Mouse (Mus musculus): ENCODE measurements around the gene Gm10486. TPM values are rescaled to one million over a fixed set of nuclear protein-coding genes. Genes with fewer than 3 reads are reported as not detected.

The Gm10486 gene
- polyA plus RNA-seq (2014; fragmentation: Illumina TruSeq; extraction: RNeasy Lipid Tissue Mini Kit (QIAGEN cat#74804); ENCODE audit: low read depth, low replicate concordance) = not detected

DNA sequence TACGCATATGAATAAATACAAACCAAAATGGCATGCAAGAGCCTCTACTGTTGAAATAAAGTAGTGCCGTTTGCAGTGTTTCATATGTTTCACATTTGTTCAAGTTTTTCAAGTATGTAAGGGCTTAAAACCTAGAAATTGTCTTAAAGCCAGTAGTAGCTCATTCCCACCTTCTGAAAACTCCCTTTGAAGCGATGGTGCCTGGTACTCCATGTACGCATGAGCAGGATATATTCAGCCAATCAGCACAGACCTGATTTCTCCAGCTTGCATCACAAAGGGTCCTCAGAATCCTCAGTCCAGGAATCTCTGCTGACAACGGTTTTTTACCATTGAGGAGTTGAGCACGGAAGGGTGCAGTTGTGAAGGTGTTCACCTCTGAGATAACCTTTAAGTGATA is at the start of gene Gm10486:
Gene Gm10486, plus strand, starts transcription at position 301 of the 400 bp plus-strand sequence.

Data from kidney, adult 10 weeks (tissue).